Mouse (Mus musculus) CH12.LX (cell line): ENCODE measurements around the gene Ctrl.

ENCODE experiments used
- TCF12 ChIP-seq: IDR thresholded peaks from 2 replicates; pipeline ENCODE4 v1.6.1; 2014; ENCODE audit warnings: low read depth, mild to moderate bottlenecking, inconsistent platforms, low read length, improper control_type of control experiment
- USF2 ChIP-seq: conservative IDR thresholded peaks from 2 replicates; pipeline ENCODE4 v1.6.1; 2011; ENCODE audit warnings: low read depth, low read length, improper control_type of control experiment

- peak; percentile 69 for TF ChIP-seq USF2
- peak; percentile 69; the same call in 1 of the 2 replicates for TF ChIP-seq TCF12
Observed at GRCm38 (mm10) chr8:105936866-105937475, 3.3 kb upstream of the Ctrl start.
